Mouse (Mus musculus) forebrain, postnatal 0 days (tissue): Measurements from ENCODE around the gene Stom. TPM values are rescaled to one million over a fixed set of nuclear protein-coding genes. Genes with fewer than 3 reads are reported as not detected.

Experiments
- ATAC-seq: fragments of 200-750 bp; cut with Nextera tagmentation; 2 replicates; pipeline ENCODE4 v1.8.0; 2017; ENCODE audit warnings: mild to moderate bottlenecking, moderate library complexity
- DNase-seq: peaks from one replicate; pipeline ENCODE4 v3.0.0-alpha.2; 2015
- H3K27ac ChIP-seq: fragments of 300-500 bp; sonication (generic); 2 replicates; pipeline ENCODE4 v1.5.1; 2014; ENCODE audit warnings: low read depth, mild to moderate bottlenecking, antibody characterized with exemption, low read length, moderate library complexity, mixed read lengths
- H3K27me3 ChIP-seq: fragments of 300-500 bp; sonication (generic); 2 replicates; pipeline ENCODE4 v1.6.1; 2014; ENCODE audit warnings: mild to moderate bottlenecking, low read length, mixed read lengths; ENCODE audit not compliant: insufficient read depth
- H3K36me3 ChIP-seq: fragments of 300-500 bp; sonication (generic); 2 replicates; pipeline ENCODE4 v1.6.1; 2014; ENCODE audit warnings: mild to moderate bottlenecking, moderate library complexity; ENCODE audit not compliant: insufficient read depth
- H3K4me1 ChIP-seq: fragments of 300-500 bp; sonication (generic); 2 replicates; pipeline ENCODE4 v1.6.1; 2014; ENCODE audit warnings: antibody characterized with exemption; ENCODE audit not compliant: insufficient read depth
- H3K4me2 ChIP-seq: fragments of 300-500 bp; sonication (generic); 2 replicates; pipeline ENCODE4 v1.6.1; 2014; ENCODE audit warnings: low read depth, mild to moderate bottlenecking, moderate library complexity
- H3K4me3 ChIP-seq: fragments of 300-500 bp; sonication (generic); 2 replicates; pipeline ENCODE4 v1.5.1; 2014; ENCODE audit warnings: low read depth, low read length, mixed read lengths
- H3K9ac ChIP-seq: fragments of 300-500 bp; sonication (generic); 2 replicates; pipeline ENCODE4 v1.6.1; 2014; ENCODE audit warnings: mild to moderate bottlenecking
- H3K9me3 ChIP-seq: fragments of 300-500 bp; sonication (generic); 2 replicates; pipeline ENCODE4 v1.6.1; 2016; ENCODE audit warnings: low read length
- CTCF ChIP-seq: sonication (generic); IDR thresholded peaks from 2 replicates; pipeline ENCODE4 v1.5.1; 2016; ENCODE audit warnings: antibody characterized with exemption, control low read depth, low read depth
- WGBS: fragments of 180-500 bp; shearing (Covaris S2); extraction: QIAGEN DNeasy Blood & Tissue Kit; methylation state at CpG from one replicate; pipeline ENCODE4 v1.1.7; 2014; 5-methylcytosine and 5-hydroxymethylcytosine counted together
- polyA plus RNA-seq: library from polyadenylated mRNA; unstranded; fragments of >200 nt; fragmentation: Nextera tagmentation; extraction: Ambion mirVana; gene quantifications from 2 replicates; pipeline ENCODE4 v1.2.1, GENCODE M21; 2015
- total RNA-seq: library from RNA; depleted of rRNA; stranded (reverse); fragments of >200 nt; gene quantifications from 2 replicates; pipeline ENCODE4 v1.2.3, GENCODE M21; 2014; rRNA removed

The Stom gene
- total RNA-seq = 16.9 and 23.3 TPM in 2 replicates
- polyA plus RNA-seq = 16.2 and 18.9 TPM in 2 replicates

- Histone ChIP-seq H3K27me3 (no peaks in the 10 kb centered on the region), H3K27ac (peak within 1 kb of the TSS; percentile 40; the same call in 1 of the 2 replicates), H3K4me1 (0 out of 2 replicates have a peak, but pooled peaks cover 3% of the 10 kb centered on the region), H3K9me3 (no peaks in the 10 kb centered on the region), H3K4me3 (peak within 1 kb of the TSS; percentile 51), H3K9ac (peak within 1 kb of the TSS; percentile 44), H3K4me2 (peak within 1 kb of the TSS; percentile 92), H3K36me3 (no peaks in the 10 kb centered on the region)
- ATAC-seq (peak; percentile 98), DNase-seq (peak; percentile 96)
- peak; percentile 20 for TF ChIP-seq CTCF
- WGBS = 2% methylated on average over 45 of the region's 45 CpGs
Observed at GRCm38 (mm10) chr2:35336388-35337280, at the start of gene Stom. Gene Stom, minus strand, starts transcription at chr2:35336976.

- no peak overlapping the region for H3K27ac ChIP-seq
- H3K27me3 ChIP-seq = no peaks in the 10 kb centered on the region
- no peak overlapping the region for H3K9ac ChIP-seq
- no peaks in the 10 kb centered on the region for H3K36me3 ChIP-seq
- TF ChIP-seq CTCF = no peak
- no peak overlapping the region for H3K4me3 ChIP-seq
- H3K9me3 ChIP-seq = no peaks in the 10 kb centered on the region
- H3K4me2 ChIP-seq = no peak overlapping the region
- WGBS = 69% methylated on average over 9 of the region's 9 CpGs
- DNase-seq (no peak), ATAC-seq (no peak)
- H3K4me1 ChIP-seq = no peaks in the 10 kb centered on the region
Observed at GRCm38 (mm10) chr2:35385441-35385871, 48.7 kb upstream of the Stom start.

GRCm38 (mm10) chr2:35379306-35379705 is 42.5 kb upstream of the Stom start:
- 68% methylated on average over 9 of the region's 9 CpGs for WGBS
- H3K4me2 ChIP-seq = no peak overlapping the region
- H3K9me3 ChIP-seq = no peaks in the 10 kb centered on the region
- no peak overlapping the region for H3K4me3 ChIP-seq
- TF ChIP-seq CTCF = no peak
- H3K36me3 ChIP-seq = no peaks in the 10 kb centered on the region
- no peak overlapping the region for H3K27ac ChIP-seq
- no peaks in the 10 kb centered on the region for H3K27me3 ChIP-seq
- ATAC-seq (no peak), DNase-seq (no peak)
- H3K9ac ChIP-seq = no peak overlapping the region
- H3K4me1 ChIP-seq = no peaks in the 10 kb centered on the region

GRCm38 (mm10) chr2:35377600-35377999 is 40.8 kb upstream of the Stom start:
- TF ChIP-seq CTCF = no peak
- no peaks in the 10 kb centered on the region for H3K4me1 ChIP-seq
- WGBS = 75% methylated on average over 6 of the region's 6 CpGs
- H3K4me2 ChIP-seq = no peak overlapping the region
- H3K9ac ChIP-seq = no peak overlapping the region
- no peaks in the 10 kb centered on the region for H3K9me3 ChIP-seq
- ATAC-seq (no peak), DNase-seq (no peak)
- no peaks in the 10 kb centered on the region for H3K36me3 ChIP-seq
- H3K4me3 ChIP-seq = no peak overlapping the region
- no peaks in the 10 kb centered on the region for H3K27me3 ChIP-seq
- H3K27ac ChIP-seq = no peak overlapping the region

GRCm38 (mm10) chr2:35373003-35373402 is 36.2 kb upstream of the Stom start:
- ATAC-seq = no peak
- Histone ChIP-seq H3K4me1 (no peaks in the 10 kb centered on the region), H3K36me3 (no peaks in the 10 kb centered on the region), H3K4me2 (no peak overlapping the region), H3K9ac (no peak overlapping the region), H3K9me3 (no peaks in the 10 kb centered on the region), H3K27ac (no peak overlapping the region), H3K27me3 (no peaks in the 10 kb centered on the region), H3K4me3 (no peak overlapping the region)
- peak; percentile 59 for DNase-seq
- TF ChIP-seq CTCF = peak; percentile 77
- 16% methylated on average over 3 of the region's 3 CpGs for WGBS

GRCm38 (mm10) chr2:35370686-35371085 is 33.9 kb upstream of the Stom start:
- no peaks in the 10 kb centered on the region for H3K36me3 ChIP-seq
- TF ChIP-seq CTCF = no peak
- no peak overlapping the region for H3K9ac ChIP-seq
- no peak overlapping the region for H3K4me2 ChIP-seq
- H3K9me3 ChIP-seq = no peaks in the 10 kb centered on the region
- no peak overlapping the region for H3K27ac ChIP-seq
- H3K27me3 ChIP-seq = no peaks in the 10 kb centered on the region
- H3K4me1 ChIP-seq = no peaks in the 10 kb centered on the region
- H3K4me3 ChIP-seq = no peak overlapping the region
- ATAC-seq = no peak
- no peak for DNase-seq

GRCm38 (mm10) chr2:35367629-35368028 is 30.9 kb upstream of the Stom start, which contains the start of gene 4930568D16Rik:
Gene 4930568D16Rik, minus strand, starts transcription at chr2:35367729.
- H3K27ac ChIP-seq = no peak within 1 kb of the TSS
- WGBS = 78% methylated on average over 2 of the region's 2 CpGs
- H3K36me3 ChIP-seq = no peaks in the 10 kb centered on the region
- no peaks in the 10 kb centered on the region for H3K4me1 ChIP-seq
- H3K9ac ChIP-seq = no peak within 1 kb of the TSS
- H3K4me3 ChIP-seq = no peak within 1 kb of the TSS
- ATAC-seq (no peak), DNase-seq (no peak)
- H3K27me3 ChIP-seq = no peaks in the 10 kb centered on the region
- no peak for TF ChIP-seq CTCF
- no peaks in the 10 kb centered on the region for H3K9me3 ChIP-seq
- no peak within 1 kb of the TSS for H3K4me2 ChIP-seq
